Mouse (Mus musculus): ENCODE results near the gene Arhgef17.

The Arhgef17 gene

GRCm38 (mm10) chr7:100931926-100932480 is at the start of gene Arhgef17:
Arhgef17 (minus strand) TSS chr7:100932107.
- DNase-seq, result no peak

- no peak for DNase-seq
Measured at GRCm38 (mm10) chr7:100979175-100979574, 47.3 kb upstream of the Arhgef17 start.

- no peak for DNase-seq
Measured at GRCm38 (mm10) chr7:100978171-100978570, 46.3 kb upstream of the Arhgef17 start.

- no peak for DNase-seq
Measured at GRCm38 (mm10) chr7:100974135-100974903, 42.4 kb upstream of the Arhgef17 start, which contains the start of gene P2ry6. P2ry6 (minus strand) TSS chr7:100974649.

GRCm38 (mm10) chr7:100972875-100973274 is 41.0 kb upstream of the Arhgef17 start:
- peak; percentile 21 for DNase-seq

GRCm38 (mm10) chr7:100968874-100969659 is 37.2 kb upstream of the Arhgef17 start:
- DNase-seq, result no peak

- DNase-seq, result no peak
Measured at GRCm38 (mm10) chr7:100968376-100968775, 36.5 kb upstream of the Arhgef17 start.

- no peak for DNase-seq
Measured at GRCm38 (mm10) chr7:100967850-100968249, 35.9 kb upstream of the Arhgef17 start.

- DNase-seq, result no peak
Measured at GRCm38 (mm10) chr7:100966014-100966413, 34.1 kb upstream of the Arhgef17 start.

- DNase-seq, result no peak
Measured at GRCm38 (mm10) chr7:100965079-100965478, 33.2 kb upstream of the Arhgef17 start.

GRCm38 (mm10) chr7:100964242-100964641 is 32.3 kb upstream of the Arhgef17 start:
- DNase-seq, result no peak

- no peak for DNase-seq
Measured at GRCm38 (mm10) chr7:100963381-100963780, 31.5 kb upstream of the Arhgef17 start.

- DNase-seq, result no peak
Measured at GRCm38 (mm10) chr7:100961146-100961545, 29.2 kb upstream of the Arhgef17 start.

GRCm38 (mm10) chr7:100960462-100960861 is 28.6 kb upstream of the Arhgef17 start:
- no peak for DNase-seq

GRCm38 (mm10) chr7:100958426-100958825 is 26.5 kb upstream of the Arhgef17 start:
- no peak for DNase-seq

- no peak for DNase-seq
Measured at GRCm38 (mm10) chr7:100952686-100953085, 20.8 kb upstream of the Arhgef17 start.

GRCm38 (mm10) chr7:100951903-100952302 is 20.0 kb upstream of the Arhgef17 start:
- no peak for DNase-seq

- no peak for DNase-seq
Measured at GRCm38 (mm10) chr7:100950481-100951010, 18.6 kb upstream of the Arhgef17 start.

- DNase-seq, result no peak
Measured at GRCm38 (mm10) chr7:100950031-100950430, 18.1 kb upstream of the Arhgef17 start.

- no peak for DNase-seq
Measured at GRCm38 (mm10) chr7:100944738-100945137, 12.8 kb upstream of the Arhgef17 start.

GRCm38 (mm10) chr7:100944306-100944705 is 12.4 kb upstream of the Arhgef17 start:
- DNase-seq, result no peak

- peak; percentile 63 for DNase-seq
Measured at GRCm38 (mm10) chr7:100942789-100943615, 11.1 kb upstream of the Arhgef17 start.
